Mouse (Mus musculus) brain, embryonic 18.5 days (tissue): ENCODE results near the gene Mindy4.

Experiments
- DNase-seq: peaks from one replicate; pipeline ENCODE4 v3.0.0-alpha.2; 2012; ENCODE audit warnings: low read depth, low spot score

The Mindy4 gene

DNA sequence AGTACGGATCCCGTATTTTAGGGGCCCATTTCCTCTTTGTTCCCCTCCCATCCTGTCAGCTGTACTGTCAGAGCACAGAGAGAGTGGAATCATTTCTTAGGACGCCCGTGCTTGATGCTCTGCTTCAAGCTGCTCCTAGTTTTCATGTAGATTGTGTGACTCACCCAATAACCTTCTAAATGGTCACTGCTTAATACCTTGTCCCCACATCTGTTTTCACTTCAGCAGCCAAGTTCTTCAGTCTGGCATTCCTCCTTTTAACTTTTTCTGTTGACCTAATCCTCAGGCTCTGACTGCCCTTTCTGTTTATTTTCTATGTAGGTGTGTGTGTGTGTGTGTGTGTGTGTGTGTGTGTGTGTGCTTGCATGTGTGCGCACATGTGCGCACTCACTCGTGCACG is 4.6 kb downstream of the Mindy4 start:
- no peak for DNase-seq

DNA sequence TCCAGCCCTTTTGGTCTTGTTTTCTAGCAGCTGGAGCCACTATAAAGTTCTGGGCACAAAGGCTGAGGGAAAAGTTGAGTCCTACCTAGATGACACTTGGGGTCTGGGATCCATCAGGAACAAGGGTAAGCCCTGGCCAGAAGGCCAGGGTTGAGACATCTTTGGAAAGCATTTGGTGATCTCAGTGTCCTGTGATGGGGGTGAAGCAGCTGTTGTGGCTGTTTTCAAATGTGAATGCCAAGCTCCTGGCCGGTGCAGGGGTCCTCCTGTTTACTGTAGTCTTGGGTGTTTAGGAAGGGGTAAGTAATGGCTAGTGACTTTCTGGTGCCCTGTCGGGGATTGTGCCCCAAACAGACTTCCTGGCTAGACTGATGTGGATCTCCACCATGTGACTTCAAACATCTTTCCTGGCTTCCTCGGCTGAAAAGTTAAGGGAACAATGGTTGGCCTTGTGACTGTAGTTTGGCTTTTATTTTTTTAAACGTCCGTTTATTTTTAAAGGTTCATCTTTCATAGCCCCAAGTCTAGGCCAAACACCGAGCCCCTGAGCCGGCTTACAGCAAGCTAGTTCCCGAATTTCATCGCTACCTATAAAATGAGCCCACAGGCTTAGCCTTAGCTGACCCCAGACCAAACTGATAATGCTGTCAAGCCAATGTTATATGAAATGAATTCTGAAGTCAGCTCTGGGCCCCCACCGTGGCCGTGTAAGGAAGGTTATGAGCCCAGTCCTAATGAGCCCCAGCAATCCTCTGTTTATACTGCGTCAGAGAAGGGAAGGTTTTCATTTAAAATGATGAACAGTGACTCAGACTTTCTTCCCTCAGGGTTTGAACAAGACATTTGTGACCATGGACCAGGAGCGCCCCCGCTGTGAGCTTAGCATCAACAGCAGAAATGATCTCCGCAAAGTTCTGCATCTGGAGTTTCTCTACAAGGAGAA is 7.5 kb downstream of the Mindy4 start:
- no peak for DNase-seq

DNA sequence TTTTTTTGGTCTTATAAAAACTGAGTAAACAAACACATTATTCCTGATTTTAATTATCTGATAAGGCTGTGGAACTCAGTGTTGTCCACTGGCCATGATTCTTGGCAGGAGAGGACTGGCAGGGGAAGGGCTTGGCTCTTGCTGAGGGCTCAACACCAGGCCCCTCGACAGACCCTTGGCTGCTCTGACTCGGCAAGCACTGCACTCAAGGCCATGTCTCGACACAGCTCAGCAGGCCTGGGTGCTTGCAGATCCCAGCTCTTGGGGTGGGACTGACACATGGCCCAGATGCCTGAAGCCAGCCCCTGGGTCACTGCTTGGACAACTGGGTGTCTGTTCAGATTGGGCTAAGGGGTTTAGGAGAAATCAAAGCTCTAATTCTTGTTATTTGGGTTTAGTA is 11.4 kb downstream of the Mindy4 start:
- no peak for DNase-seq

DNA sequence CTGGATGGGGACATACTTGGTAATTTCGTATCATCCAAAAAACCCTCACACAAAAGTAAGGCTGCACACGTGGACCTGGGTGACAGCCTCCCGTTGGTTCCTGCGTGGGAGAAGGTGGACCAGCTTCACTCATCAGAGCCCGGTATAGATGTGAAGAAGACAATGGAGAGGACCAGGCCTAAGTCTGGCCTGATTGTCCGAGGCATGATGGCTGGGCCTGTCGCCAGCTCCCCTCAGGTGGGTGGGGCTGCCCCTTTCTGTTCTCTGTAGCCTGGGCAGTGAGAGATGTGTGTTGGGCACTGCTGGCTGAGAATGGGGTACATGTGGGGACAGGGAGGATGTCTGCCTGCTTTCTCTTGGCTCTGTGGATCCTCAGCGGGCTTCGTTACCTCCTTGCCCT is 15.0 kb downstream of the Mindy4 start:
- DNase-seq, result no peak

DNA sequence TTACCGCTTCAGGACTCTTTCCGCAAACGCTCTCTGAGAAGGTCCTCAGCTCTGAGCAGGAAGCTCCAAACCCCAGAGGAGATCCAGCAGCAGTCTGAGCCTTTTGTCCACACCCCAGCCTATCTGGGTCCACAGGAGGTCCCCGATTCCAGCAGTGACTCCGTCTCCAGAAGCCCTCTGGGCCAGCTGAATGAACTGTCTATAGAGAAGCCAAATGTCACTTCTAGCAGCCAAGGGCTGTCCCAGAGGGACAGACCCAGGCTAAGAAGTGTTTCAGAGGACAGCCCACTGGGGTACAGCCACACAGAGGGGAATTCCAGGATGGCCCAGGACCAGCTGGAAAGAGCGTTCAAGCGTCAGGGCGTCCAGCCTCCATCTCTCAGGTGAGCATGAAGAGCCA is 20.8 kb downstream of the Mindy4 start:
- no peak for DNase-seq

DNA sequence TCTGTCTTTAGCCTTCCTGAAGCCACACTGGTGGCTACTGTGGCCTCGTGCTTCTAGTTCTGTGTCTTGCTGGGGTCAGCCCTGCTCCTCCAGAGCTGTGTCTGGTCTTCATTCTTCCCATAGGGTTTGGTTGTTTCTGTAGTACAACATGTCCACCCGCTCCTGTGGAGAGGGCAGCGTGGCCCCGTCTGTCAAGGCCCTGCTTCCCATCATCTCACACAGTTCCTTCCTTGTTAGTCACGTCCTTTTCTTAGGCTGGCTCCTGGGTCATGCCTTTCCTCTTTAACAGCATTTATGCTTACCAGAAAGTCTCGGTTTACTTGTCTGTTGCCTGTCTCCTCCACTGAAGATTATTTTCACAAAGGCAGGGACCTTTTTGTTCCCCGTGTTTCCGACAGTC is 26.9 kb downstream of the Mindy4 start:
- no peak for DNase-seq

DNA sequence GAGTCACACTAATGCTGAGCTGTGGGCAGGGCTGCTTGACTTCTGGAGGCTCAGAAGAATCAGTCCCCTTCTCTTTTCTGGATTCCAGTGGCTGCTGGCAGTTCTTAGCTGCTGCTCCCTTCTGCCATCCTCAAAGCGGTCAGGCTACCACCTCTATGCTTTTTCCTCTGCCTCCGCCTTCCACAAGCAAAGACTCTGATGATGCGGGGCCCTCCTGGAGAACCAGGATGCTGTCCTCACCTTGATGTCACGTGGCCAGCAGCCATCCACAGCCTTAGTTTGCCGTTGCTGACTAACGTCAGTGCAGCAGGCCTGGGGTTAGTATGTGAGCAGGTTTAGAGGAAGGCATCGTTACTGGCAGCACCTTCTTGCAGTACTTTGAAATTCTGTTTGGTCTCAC is 28.9 kb downstream of the Mindy4 start:
- DNase-seq, result no peak

DNA sequence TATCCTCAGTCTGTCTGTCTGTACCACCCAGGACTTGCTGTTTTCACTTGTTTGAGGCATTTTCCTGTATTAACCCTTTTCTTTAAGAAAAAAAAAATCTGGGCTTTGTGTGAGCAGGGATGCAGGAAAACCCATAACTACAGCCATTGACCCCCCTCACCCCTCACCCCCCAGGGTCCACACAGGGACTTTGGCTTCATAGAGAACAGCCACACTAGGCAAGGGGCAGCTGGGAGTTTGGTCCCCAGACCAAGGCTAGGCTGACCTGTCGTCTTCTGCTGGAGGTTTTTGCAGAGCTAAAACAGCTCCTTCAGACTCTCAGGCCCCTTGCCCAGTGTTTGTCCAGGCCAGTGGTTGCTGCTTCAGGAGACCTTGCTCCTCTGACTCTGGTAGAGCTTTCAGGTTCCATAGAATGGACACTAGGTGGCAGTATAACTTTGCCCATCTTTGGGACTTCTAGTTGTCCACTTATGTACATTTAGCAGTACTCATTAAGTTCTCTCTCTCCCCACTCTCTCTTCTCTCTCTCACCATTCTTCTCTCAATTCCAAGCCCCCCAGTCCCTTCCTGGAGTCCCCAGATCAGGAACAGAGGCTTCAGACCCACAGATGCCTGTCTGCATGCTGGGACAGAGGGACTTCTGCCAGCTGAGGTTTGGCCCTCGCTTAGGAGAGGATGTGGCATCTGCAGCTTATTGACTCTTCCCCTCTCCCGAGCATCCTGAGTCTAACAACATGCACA is 29.5 kb downstream of the Mindy4 start:
- no peak for DNase-seq

DNA sequence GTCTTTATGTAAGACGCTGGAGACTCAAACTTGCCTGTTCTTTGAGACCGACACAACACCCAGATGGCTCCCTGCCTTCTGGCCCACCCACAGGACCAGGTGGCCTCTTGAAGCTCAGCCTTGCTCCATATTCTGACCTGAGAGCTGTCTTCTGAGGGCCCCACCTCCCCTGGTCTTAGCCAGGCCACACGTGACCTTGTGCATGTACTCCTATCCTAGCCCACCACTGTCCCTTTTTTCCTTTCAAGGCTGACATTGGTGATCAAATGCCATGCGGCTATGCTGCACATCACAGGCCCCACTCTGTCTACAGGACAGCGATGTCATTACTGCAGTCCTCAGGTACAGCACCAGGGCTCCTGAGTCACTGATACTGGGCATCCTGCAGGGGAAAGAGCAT is 30.1 kb downstream of the Mindy4 start:
- no peak for DNase-seq

DNA sequence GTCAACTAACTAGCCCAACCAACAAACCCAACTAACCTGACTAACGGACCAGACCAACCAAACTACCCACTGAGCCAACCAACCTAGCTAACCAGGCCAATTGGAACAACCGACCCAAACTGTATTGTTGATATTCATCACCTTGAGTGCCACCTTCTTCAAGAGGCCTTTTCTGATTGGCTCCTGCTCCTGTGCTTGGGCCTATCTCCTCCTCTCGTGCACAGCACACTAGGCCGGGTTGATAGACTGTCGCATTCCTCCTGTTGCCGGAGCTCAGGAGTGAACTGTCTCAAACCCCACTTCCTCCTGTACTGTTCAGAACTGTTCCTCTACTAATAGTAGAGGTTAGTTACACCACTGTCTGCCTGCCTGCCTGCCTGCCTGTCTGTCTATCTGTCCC is 31.5 kb downstream of the Mindy4 start:
- DNase-seq, result no peak

DNA sequence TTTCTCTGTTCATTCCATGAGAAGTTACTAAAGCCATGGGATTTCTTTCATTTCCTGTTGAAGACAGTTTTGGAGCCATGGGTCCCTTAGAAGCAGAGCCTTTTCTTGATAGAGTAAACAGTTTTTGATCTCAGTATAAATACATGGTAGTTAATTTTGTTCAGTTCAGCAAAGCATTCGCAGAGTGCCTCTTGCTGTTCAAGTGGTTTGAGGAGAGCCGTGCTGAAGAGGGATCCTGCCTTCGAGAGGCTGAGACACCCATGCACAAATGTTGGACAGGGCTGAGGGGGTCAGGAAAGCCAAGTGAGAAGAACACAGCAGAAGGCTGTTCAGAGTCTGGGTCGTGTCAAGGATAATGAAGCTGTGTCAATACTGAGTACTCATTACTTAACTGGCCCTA is 32.5 kb downstream of the Mindy4 start:
- DNase-seq, result no peak

DNA sequence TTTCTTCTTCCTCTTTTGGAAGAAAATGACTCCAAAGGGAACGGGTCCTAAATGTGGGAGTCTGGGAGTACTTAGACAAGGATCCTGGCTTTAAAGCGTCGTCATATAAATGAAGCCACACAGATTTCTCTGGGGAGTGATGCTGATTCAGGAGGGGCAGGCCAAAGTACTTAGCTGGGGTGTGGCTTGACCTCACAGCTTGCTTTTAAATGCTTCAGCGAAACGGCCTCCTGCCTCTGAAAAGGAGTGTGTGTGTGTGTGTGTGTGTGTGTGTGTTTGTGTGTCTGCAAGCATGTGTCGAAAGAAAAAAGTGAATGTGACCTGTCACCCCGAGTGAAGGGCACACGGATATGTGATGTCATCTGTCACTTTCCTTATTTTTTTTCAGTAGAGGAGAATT is 36.7 kb downstream of the Mindy4 start:
- DNase-seq, result no peak

DNA sequence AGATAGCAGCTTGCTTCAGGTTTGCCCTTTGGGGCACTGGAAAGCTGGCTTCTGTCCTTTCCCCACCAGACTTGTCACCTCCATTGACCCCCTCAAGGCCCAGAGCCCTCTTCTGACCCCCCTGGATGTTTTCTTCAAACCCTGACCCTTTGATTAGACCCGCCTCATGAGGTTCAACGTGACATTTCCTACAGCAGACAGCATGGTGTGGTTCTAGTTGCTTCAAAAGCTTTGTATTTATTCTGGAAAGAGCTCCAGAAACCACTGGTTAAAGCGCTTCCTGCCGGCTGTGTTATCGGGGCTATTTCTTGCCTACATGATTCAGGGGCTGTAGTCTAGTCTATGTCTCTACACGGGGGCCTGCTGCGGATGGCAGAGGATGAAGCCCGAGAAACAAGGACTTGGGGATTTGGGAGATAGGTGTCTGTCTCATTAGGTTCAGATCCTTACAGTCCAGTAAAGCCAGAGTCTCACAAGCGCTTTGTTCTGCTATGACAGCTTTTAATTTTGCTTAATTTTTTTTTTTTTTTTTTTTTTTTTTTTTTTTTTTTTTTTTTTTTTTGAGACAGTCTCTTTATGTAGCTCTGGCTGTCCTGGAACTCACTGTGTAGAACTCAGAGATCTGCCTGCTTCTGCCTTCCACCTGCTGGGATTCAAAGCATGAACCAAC is 37.5 kb downstream of the Mindy4 start:
- no peak for DNase-seq

DNA sequence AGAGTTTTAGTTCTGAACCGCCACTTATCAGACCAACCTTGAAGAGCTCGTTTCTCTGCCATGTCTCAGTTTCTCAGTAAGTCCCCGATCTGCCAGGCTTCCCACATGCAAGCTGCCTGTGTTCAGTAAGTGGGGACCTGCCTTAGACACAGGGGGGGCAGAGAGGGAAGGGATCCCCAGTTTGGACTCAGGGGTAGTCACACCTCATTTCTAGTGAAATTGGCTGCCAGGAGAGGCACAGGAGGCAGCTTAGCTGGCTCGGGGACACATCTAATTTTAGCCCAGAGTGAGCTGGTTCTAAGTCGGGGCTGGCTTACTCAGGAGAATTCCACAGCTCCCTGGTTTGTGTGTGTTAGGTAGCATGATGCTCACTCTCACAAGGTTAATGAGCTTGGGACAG is 38.3 kb downstream of the Mindy4 start:
- DNase-seq, result no peak

DNA sequence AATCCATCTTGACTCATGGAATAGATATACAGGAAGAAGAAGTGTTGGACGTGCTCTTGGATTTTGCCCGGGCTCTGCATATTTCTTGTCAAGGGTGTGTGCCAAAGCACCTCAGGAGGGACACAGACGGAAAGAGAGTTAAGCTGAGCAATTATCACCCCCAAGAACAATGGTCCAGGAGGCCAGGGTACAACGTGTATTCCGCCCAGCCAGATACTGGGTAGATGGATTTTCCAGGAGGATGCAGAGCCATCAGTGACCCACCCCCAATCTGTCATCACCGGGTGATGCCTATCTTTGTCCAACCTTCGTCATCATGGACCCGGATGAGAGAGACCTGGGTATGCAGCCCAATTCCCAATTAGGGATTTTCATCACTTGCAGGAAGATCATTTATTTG is 42.5 kb downstream of the Mindy4 start:
- DNase-seq, result no peak

DNA sequence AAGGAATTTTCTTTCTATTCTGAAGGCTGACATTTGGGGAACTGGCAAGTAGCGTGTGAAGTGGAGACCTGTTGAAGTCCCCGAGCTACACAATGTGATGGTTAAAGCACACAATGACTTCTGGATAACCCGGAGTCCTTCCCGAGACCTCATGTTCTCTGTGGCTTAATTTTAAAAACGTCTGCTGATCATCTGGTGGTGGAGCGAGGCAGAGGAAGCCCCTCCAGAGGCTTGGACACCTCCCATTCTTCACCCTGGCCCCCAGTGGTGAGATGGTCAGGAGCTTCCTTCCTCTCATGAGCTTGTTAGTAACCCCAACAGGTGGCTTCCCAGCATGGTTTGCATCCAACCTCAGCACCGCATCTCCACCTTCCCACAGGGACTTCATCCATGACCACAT is 43.3 kb downstream of the Mindy4 start:
- no peak for DNase-seq

DNA sequence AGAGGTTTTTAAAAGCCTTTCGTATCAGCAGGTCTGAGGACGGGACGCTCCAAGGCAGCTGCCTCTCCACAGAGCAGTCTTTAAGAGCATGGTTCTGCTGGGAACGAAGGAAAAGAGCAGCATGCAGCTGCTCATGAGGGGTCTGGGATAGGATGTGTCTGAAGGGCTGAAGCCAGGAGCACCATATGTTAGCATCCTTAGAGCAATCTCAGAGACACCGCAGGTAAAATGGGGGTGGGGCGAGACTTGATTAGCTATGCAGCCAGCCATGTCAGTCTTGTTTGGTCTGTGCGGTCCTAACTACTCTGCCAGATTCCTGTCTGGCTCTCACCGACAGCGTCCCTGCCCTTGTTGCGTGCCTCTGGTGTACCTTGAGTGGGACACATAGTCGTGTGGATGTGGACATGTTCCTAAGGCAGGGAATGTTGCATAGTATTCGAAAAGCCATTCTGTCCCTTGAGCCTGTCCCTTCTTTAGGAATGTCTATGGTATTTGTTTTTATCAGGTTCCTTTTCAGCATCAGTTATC is 43.8 kb downstream of the Mindy4 start:
- DNase-seq, result no peak

DNA sequence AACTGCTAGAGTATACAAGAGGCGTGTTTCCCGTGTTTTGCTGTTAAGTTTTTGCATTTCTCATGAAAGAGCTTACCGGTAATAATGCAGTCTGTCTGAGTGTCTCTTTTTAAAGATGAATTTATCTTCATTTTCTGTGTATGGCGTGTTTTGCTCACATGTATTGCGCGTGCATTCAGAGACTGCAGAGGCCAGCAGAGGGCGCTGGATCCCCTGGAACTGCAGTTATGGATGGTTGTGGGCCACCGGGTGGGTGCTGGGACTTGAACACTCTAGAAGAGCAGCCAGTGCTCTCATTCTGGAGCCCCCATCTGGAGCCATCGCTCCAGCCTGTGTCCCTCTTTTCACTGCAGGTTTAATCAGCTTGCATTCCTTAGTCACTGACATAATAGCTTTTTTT is 46.1 kb downstream of the Mindy4 start:
- no peak for DNase-seq

DNA sequence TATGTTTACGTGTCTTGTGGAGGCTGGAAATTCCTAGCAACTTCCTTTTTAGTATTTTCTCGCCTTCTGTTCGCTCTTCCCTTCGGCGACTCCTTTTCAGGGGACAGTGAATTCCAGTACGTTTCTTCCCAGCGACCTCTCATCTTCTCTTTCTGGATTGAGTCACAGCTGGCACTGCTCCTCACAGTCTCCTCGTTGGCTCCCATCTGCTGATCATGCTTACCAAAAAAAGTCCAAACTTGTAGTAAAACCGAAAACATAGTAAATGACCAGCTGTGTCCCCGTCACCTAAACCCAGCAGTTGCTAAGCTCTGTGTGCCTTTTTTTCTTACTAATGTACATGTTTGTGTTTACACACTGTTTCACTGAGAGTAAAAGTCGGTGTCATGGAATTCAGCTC is 47.6 kb downstream of the Mindy4 start:
- DNase-seq, result no peak

DNA sequence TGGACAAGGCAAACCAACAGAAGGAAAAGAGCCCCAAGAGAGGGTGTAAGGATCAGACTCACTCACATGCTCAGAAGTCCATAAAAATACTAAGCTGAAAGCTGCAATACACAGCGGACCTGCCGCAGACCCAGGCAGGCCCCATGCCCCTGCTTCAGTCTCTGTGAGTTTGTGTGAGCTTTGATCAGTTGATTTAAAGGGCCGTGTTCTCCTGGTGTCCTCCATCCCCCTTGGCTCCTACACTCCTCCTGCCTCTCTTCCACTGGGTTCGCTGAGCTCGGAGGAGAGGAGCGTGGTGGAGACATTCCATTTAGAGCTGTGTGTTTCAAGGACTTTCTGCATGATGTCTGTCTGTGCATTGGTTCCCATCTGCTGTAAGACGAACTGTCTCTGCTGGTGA is 48.4 kb downstream of the Mindy4 start:
- DNase-seq, result no peak

DNA sequence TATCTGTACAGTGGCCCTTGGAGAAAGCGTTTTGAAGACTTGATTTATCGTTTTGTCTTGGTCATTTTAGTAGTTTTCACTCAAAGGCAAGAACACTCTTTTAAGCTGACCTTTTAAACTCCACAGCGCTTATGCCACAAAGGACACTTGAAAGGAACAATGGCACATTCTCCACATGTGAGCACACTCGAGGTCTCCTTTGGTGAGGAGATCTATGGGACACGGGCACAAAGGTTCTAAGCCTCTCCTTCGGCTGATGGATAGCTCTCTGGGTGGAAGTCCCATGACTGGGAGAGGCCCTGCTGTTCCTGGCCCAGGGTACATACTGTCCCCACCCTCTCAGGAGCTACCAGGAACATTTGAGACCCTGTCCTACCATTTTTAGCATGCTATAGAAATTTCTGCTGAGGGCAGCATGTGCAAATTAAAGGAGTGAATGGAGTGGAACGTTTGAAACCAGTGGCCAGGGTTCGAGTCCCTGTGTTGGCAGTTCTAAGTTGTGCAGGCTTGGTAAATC is 49.6 kb downstream of the Mindy4 start:
- DNase-seq, result no peak
